Mouse (Mus musculus): ENCODE data around the gene Ccdc107.

Ccdc107 gene

GRCm38 (mm10) chr4:43489611-43490010 is 3.1 kb upstream of the Ccdc107 start:
- no peak for DNase-seq

DNA sequence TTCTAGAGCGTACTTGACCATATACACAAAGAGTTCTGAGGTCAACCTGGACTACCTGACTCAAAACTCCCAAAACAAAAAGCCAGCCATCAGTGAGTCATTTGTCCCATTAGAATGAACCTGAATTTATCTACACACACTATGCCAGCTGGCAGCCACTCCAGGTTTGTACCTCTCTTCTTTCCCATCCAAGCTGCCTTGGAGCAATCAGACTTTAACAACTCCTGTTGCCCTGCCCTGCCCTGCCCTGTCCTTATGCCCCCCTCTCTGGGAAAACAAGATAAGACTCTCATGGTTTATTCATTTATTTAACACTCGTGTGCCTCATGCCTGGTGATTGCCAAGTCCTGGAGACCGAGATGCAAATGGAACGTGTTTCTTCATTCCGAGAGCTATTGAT is 1.9 kb upstream of the Ccdc107 start:
- no peak for DNase-seq

DNA sequence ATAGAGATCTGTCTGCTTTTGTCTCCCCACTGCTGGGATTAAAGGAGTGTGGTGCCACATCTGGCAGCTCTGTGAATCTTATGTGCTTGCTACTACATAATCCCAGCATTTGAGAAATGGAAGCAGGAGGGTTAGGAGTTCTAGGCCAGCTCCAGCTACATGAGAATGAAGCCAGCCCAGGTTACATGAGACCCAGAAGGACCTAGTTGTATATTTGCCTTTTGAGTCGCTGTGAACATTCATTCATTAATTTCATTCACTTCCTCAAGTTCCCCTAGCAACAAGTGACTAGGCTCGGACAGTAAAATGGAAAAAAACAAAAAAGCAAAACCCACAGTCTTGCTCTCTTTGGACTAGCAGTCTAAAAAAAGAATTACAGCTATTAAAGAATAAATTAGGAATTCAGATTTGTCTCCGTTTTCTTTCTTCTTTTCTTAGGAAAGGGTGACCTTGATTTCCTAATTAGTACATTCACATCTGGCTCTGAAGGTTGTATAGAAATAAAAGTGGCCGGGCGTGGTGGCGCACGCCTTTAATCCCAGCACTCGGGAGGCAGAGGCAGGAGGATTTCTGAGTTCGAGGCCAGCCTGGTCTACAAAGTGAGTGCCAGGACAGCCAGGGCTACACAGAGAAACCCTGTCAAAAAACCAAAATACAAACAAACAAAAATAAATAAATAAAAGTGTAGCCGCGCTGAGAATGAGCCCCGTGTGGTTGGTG is 439 bp upstream of the Ccdc107 start:
- DNase-seq, result no peak

GRCm38 (mm10) chr4:43493186-43493845 is 616 bp downstream of the Ccdc107 start:
- DNase-seq, result peak; percentile 93

DNA sequence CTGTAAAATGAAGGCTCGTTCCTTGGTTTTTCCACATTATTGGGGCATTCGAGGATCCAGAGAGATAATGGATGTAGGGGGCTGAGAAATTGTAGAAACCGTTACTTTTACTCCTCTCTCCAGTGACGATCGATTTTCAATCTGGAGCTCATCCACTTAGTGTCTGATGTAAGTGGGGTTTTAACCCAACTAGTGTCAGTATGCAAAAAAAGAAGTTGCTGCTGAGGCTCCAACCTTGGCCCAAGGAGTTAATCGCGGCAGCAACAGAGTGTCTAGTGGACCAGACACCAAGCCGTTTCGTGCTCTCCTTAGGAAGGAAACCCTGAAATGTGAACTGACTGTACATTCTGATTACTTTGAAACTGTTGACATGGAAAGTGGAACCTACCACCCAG is 1.1 kb downstream of the Ccdc107 start:
- no peak for DNase-seq

GRCm38 (mm10) chr4:43496587-43496986 is 3.9 kb downstream of the Ccdc107 start:
- DNase-seq, result no peak

- peak; percentile 74 for DNase-seq
These were observed 4.7 kb downstream of the Ccdc107 start for GRCm38 (mm10) chr4:43497405-43497804.

GRCm38 (mm10) chr4:43497946-43498345 is 5.2 kb downstream of the Ccdc107 start:
- no peak for DNase-seq

DNA sequence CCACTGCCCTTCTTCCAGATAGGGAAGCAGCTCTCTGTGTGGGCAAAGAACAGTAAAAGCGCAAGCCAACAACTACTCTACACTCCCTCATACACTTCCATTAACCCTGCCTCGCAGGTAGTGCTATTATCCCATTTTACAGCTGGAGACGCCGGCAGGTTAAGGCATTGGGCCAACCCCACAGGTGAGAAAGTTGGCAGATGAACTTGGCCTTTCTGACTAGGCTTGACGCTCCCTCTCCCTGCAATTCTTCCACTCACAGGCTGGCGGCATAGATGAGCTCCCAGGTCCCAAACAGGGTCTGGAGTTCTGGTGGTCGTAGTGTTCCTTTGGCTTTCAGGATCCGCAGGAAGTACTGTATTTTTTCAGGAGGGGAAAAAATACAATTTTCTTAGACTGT is 6.3 kb downstream of the Ccdc107 start:
- DNase-seq, result no peak

DNA sequence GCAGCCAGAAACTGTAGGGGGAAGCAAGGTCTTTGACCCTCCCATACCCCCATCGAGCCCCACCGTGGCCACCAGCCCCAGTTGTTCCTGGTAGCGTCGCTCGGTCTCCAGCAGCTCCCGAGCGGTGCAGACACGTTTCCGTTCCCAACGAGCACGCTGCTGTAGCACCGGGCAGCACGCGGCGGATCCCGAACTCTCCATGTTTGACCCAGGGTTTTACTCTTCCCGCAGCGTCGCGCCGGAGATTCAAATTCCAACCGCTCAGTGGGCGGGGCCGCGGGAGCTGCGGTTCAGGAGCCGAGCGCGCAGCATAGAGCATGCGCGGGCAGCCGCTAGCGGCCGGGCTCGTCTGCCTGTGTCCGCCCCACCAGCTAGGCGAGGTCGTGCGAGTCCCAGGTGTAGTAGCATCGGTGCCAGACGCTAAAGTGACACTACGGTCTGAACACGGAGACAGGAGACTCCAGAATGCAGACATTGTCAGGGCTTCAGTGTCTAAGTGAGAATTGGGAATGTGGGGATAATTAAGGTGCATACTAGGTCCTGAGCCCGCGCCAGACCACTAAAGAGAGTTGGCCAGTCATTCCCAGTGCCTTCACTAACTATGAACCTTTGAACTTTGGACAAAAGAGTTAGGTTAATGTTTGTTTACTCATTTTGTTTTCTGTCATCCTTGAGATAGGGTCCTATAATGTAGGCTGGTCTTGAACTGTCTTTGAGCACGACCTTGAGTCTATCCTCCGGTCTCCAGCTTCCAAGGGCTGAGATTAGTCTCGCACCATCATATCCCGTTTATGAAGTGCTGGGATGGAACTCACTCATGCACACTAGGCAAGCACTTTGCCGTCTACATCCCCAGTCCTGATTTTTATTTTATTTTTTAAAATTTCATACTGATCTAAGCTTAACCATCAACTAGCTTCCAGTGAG is 7.0 kb downstream of the Ccdc107 start, which contains the start of gene Arhgef39:
Gene Arhgef39, minus strand, starts transcription at position 289 of the 927 bp plus-strand sequence.
- DNase-seq, result peak; percentile 83

DNA sequence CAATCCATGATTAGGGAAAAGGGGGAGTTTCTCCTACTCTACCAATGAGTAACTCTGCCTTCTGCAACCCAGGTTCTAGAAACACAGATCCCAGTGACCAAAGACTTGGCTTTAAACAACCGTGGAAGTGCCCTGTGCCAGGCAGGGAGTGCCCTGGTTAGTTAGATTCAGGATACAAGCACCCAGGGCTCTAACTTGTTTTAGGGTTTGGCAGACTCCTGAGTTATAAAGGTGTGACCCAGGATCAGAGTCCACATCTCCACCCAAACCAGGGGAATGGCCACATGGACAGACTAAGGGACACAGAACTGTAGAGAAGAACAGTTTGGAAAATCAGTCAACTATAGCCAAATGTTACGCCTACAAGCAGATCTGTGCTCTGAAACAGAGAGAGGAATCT is 10.3 kb downstream of the Ccdc107 start:
- peak; percentile 86 for DNase-seq

DNA sequence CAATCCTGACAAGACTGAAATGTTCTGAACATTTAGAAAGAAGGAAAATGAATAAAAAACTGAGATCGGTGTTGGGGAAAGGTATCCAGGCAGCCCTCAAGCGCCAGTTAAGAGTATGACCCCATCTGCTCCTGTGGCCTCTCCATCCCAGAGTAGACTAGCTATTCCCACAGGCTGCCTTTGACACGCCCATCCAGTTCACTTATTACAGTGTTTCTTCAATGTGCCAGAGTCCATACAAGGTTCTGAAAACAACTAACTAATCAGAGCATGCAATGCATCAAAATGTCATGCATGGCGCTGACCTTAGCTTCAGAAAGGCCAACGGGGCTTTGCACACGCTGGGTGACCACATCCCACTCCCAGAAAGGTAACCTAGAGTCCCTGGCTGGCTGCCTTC is 10.8 kb downstream of the Ccdc107 start:
- DNase-seq, result no peak

GRCm38 (mm10) chr4:43504269-43504668 is 11.6 kb downstream of the Ccdc107 start:
- no peak for DNase-seq

- no peak for DNase-seq
These were observed 13.4 kb downstream of the Ccdc107 start for GRCm38 (mm10) chr4:43506074-43506473.

GRCm38 (mm10) chr4:43506536-43507185 is 14.0 kb downstream of the Ccdc107 start, which contains the start of gene Car9:
Gene Car9, plus strand, starts transcription at chr4:43506966.
- DNase-seq, result no peak

DNA sequence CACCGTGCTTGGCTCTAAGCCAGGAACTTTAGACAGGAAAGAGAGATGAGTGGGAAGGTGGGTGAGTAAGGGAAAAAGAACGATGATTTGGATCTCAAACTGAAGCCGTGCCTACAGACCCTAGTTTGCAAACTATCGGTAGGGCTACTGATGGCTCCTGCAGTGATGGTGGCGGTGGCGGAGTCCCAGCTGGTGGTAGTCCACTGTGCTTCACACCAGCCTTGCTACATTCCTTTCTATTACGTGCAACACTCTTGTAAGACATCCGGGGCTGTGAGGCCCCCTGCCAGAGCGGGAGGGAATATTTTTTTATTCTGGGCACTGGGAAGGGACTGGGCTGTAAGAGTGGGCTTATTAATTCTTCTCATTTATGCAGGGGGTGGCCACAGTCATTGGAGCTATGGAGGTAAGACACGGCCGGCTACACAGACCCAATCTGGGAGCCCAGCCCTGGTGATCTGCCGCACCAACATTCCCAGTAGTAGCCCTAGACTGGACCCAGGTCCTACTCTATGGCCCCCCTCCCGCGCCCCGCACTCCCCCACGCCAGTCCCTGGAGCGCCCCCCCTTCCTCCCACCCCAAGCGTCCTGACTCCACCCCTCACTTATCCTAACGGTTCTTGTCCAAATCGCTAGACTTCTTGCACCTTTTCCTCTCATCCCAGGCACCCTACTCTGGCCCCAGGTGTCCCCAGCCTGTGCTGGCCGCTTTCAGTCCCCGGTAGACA is 15.4 kb downstream of the Ccdc107 start:
- DNase-seq, result no peak

GRCm38 (mm10) chr4:43508666-43508997 is 15.9 kb downstream of the Ccdc107 start:
- DNase-seq, result peak; percentile 60

GRCm38 (mm10) chr4:43509109-43509508 is 16.4 kb downstream of the Ccdc107 start:
- no peak for DNase-seq

- no peak for DNase-seq
These were observed 19.2 kb downstream of the Ccdc107 start for GRCm38 (mm10) chr4:43511675-43512454.

DNA sequence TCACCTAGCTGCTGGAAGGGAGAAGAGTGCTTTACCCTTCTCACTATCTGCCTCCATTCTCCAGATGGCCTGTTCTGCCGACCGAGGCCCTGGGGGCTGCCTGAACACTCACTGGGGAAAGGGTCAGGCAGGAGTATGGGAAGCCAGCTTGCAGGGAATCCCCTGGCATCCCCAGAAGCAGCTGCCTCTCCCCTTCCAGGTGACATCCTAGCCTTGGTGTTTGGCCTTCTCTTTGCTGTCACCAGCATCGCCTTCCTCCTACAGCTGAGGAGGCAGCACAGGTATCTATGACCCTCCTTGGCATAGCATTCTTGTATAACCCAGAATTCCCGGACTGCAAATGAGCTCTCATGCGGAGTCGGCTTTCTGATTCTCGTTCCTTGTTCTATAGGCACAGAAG is 20.0 kb downstream of the Ccdc107 start:
- no peak for DNase-seq

DNA sequence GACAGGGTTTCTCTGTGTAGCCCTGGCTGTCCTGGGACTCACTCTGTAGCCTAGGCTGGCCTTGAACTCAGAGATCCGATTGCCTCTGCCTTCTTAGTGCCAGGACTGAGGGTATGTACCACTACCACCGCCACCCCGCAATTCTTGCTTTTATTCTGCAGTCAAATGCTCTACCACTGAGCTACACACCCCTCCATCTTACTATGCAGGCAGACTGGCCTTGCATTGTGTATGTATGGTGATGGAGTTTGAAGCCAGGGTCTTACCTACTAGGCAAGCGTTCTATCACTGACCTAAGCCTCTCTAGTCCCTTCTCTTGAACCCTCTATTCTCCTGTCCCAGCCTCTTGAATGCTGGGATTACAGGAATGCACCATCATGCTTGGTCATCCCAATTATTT is 20.6 kb downstream of the Ccdc107 start:
- DNase-seq, result no peak

All from kidney, adult 11 months (tissue).